In genomic region chr1:20890404-20890921, GRCm38 (mm10) we compare ENCODE assay signal across 8 mouse cellular contexts. TPM values are rescaled to one million over a fixed set of nuclear protein-coding genes. Genes with fewer than 3 reads are reported as not detected.
DNase-seq lines count a peak whose midpoint lies in the region; ATAC-seq lines count a peak whose summit lies in the region.

Gene Paqr8 (plus strand): TSS chr1:20890606.

- peak within 1 kb of the TSS; percentile 87 for H3K27ac ChIP-seq in hindbrain, embryonic 13.5 days

- H3K27me3 ChIP-seq in hindbrain, embryonic 13.5 days: no peaks in the 10 kb centered on the region

- peak; percentile 97 for ATAC-seq in hindbrain, embryonic 13.5 days (ENCODE audit: low FRiP score)

- peak within 1 kb of the TSS; percentile 85 for H3K4me2 ChIP-seq in hindbrain, embryonic 13.5 days

- H3K9me3 ChIP-seq in hindbrain, embryonic 13.5 days: no peaks in the 10 kb centered on the region

- 0% methylated on average over 36 of the region's 37 CpGs for WGBS in hindbrain, embryonic 13.5 days

- peak within 1 kb of the TSS; percentile 84 for H3K9ac ChIP-seq in hindbrain, embryonic 13.5 days

- peaks cover 18% of the 10 kb centered on the region for H3K4me1 ChIP-seq in hindbrain, embryonic 13.5 days (replicated peaks)

- peak within 1 kb of the TSS; percentile 74 for H3K4me3 ChIP-seq in hindbrain, embryonic 13.5 days

- peak; percentile 93 for DNase-seq in MN1 (ENCODE audit: low spot score)
- DNase-seq in cerebellum, adult 9-10 months: peak; percentile 88
- DNase-seq in frontal cortex, postnatal 14 days (ENCODE audit: low spot score in 2 of 2): peak; percentile 70 to 85
- peak; percentile 84 to 89 for DNase-seq in layer of hippocampus, postnatal 14 days (ENCODE audit: low spot score in 2 of 2)
- peak; percentile 93 for DNase-seq in lung, postnatal 10 days
- DNase-seq in ovary, postnatal 14 days (ENCODE audit: low spot score): peak; percentile 74
- peak; percentile 51 to 64 for DNase-seq in thymus, postnatal 10 days (ENCODE audit: low spot score in 2 of 2)

- H3K36me3 ChIP-seq in hindbrain, embryonic 13.5 days: no peaks in the 10 kb centered on the region

RNA-seq across cellular contexts. Expression of gene Paqr8, which starts in this region (rescaled TPM):
- 22.5 and 26.2 TPM in 2 replicates for polyA plus RNA-seq in hindbrain, embryonic 13.5 days (2015; fragmentation: Nextera tagmentation; extraction: Ambion mirVana)
- 100 to 1,000 TPM; 153 to 156 TPM for total RNA-seq in layer of hippocampus, postnatal 14 days (2021)

Comparison
In these comparisons a context has a peak if more than half of its experiments do, and no peak if none do; other contexts are left out.
1. Peak in every context shown above with its lines: DNase-seq, ATAC-seq, H3K4me3 ChIP-seq and H3K27ac ChIP-seq.